Mouse (Mus musculus) intestine, embryonic 15.5 days (tissue): ENCODE data around the gene Pkmyt1. TPM values are rescaled to one million over a fixed set of nuclear protein-coding genes. Genes with fewer than 3 reads are reported as not detected.

Experiments used
- ATAC-seq: fragments of 200-750 bp; cut with Nextera tagmentation; 2 replicates; pipeline ENCODE4 v1.8.0; 2017; ENCODE audit warnings: moderate TSS enrichment, moderate library complexity
- H3K27ac ChIP-seq: fragments of 300-500 bp; sonication (generic); 2 replicates; pipeline ENCODE4 v1.5.1; 2015; ENCODE audit warnings: mild to moderate bottlenecking, inconsistent platforms
- H3K27me3 ChIP-seq: fragments of 300-500 bp; sonication (generic); replicated peaks from 2 replicates; pipeline ENCODE4 v1.6.1; 2015; ENCODE audit warnings: inconsistent platforms
- H3K36me3 ChIP-seq: fragments of 300-500 bp; sonication (generic); 2 replicates; pipeline ENCODE4 v1.6.1; 2015; ENCODE audit warnings: inconsistent platforms
- H3K4me1 ChIP-seq: fragments of 300-500 bp; sonication (generic); replicated peaks from 2 replicates; pipeline ENCODE4 v1.6.1; 2015; ENCODE audit warnings: inconsistent platforms
- H3K4me2 ChIP-seq: fragments of 300-500 bp; sonication (generic); replicated peaks from 2 replicates; pipeline ENCODE4 v1.6.1; 2015; ENCODE audit warnings: mild to moderate bottlenecking, inconsistent platforms
- H3K4me3 ChIP-seq: fragments of 300-500 bp; sonication (generic); replicated peaks from 2 replicates; pipeline ENCODE4 v1.5.1; 2015; ENCODE audit warnings: inconsistent platforms
- H3K9ac ChIP-seq: fragments of 300-500 bp; sonication (generic); 2 replicates; pipeline ENCODE4 v1.6.1; 2015; ENCODE audit warnings: inconsistent platforms
- H3K9me3 ChIP-seq: fragments of 300-500 bp; sonication (generic); 2 replicates; pipeline ENCODE4 v1.6.1; 2016; ENCODE audit warnings: inconsistent platforms
- WGBS: fragments of 180-500 bp; shearing (Covaris S2); methylation state at CpG from one replicate; pipeline ENCODE4 v1.1.7; 2015; 5-methylcytosine and 5-hydroxymethylcytosine counted together
- polyA plus RNA-seq: library from polyadenylated mRNA; unstranded; fragments of >200 nt; fragmentation: Nextera tagmentation; extraction: Ambion mirVana; gene quantifications from 2 replicates; pipeline ENCODE4 v1.2.1, GENCODE M21; 2015

The Pkmyt1 gene
- polyA plus RNA-seq: 42.3 and 46.0 TPM in 2 replicates

DNA sequence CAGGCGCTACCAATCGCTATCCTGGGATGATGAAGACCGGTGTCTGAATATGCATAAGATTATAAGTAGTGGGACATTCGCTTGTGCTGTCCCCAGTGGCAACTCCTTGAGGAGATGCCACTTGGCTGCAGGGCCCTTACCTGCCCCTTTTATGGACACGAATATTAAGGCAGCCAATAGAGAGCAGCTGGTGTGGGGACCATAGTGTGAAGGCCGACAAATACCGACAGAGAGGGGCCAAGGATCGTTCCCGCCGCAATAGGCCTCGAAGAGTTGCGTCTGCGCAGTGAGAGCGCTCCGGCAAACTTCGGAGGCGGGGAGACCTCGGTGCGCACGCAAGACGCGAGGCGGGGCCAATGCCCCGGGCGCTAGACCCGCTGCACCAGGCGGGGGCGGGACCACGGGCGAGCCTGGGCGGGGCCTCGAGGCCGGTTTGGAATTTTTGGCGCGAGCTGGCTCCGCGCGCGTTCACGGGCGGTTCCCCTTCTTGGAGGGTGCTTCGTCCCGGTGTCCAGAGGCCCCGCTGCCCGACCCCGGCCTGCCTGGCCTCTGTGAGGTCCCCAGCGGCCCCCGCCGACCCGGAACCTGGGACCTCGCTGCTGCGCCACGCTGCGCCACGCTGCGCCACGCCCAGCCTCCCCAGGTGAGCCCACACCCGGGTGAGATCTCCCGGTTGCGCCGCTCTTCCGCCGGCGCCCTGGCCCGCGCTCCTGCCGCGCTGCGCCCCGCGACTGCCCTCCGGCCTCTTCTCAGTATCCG lies at the start of gene Pkmyt1:
Gene Pkmyt1 (plus strand): TSS at position 338 of the 759 bp plus-strand sequence.
- whole genome bisulfite sequencing: under 1% methylated on average over 62 of the region's 73 CpGs
- Histone ChIP-seq H3K27ac (peak within 1 kb of the TSS; percentile 91), H3K9me3 (no peaks in the 10 kb centered on the region), H3K27me3 (no peaks in the 10 kb centered on the region), H3K9ac (peak within 1 kb of the TSS; percentile 81), H3K4me2 (peak within 1 kb of the TSS; percentile 73), H3K36me3 (no peaks in the 10 kb centered on the region), H3K4me3 (peak within 1 kb of the TSS; percentile 97), H3K4me1 (peaks cover 12% of the 10 kb centered on the region)
- peak; percentile 97 for ATAC-seq

DNA sequence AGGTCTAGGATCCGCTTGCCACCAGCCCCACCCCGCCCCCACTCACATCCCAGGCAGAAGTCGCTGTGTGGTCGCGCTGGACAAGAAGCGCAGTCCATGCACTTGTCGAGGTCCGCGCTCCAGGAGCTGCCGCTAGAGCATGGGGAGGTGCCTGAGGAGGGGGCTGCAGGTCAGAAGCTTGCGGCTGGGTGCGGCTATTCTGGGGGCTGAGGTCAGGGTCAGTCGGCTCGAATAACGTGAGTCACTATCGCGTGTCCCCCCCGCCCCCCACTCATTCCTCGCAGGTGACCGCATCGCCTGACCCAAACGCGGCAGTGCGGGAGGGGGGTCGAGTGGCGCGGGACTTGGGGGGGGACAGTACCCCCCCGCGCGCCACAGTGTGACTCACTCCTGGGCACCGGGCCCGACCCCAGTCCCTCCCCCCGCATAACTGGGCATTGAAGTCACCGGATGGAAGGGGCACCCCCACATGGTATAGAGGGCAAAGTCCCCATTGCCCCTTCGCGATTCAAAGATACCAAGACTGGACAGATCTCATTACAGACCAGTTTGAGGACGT lies 49.6 kb upstream of the Pkmyt1 start:
- no peaks in the 10 kb centered on the region for H3K36me3 ChIP-seq
- no peak for ATAC-seq

DNA sequence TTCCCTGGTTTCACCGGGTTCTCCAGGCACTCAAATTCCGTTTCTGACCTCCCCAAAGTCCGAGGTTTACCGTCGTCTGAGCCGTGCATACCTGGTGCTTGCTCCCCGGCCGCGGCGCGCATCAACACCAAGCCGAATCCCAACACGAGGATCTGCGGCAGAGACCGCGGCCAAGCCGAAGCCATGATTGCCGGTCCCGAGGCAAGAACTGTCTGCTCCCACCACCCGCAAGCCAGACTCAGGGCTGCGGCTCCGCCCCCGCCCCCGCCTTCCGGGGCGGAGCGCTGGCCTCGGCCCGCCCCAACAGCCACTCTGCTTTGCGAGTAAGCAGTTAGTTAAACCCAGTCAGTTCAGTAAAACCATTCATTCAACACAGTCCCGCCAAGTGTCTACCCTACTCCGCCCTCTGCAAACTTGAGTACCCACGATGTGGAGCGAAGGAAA lies 48.9 kb upstream of the Pkmyt1 start, which contains the start of gene Tnfrsf12a:
Gene Tnfrsf12a (minus strand): TSS at position 233 of the 444 bp plus-strand sequence.
- Histone ChIP-seq H3K36me3 (no peaks in the 10 kb centered on the region), H3K4me1 (peaks cover 51% of the 10 kb centered on the region), H3K4me2 (peak within 1 kb of the TSS; percentile 96), H3K4me3 (peak within 1 kb of the TSS; percentile 54), H3K27ac (peak within 1 kb of the TSS; percentile 66), H3K9me3 (no peaks in the 10 kb centered on the region), H3K9ac (peak within 1 kb of the TSS; percentile 60), H3K27me3 (peaks cover 29% of the 10 kb centered on the region)
- peak; percentile 44 for ATAC-seq
- WGBS: 0% methylated on average over 34 of the region's 34 CpGs

More for the DNA sequence above, 49.6 kb upstream of the Pkmyt1 start:
- H3K9ac ChIP-seq: peak overlapping the region; percentile 60
- H3K4me2 ChIP-seq: peak overlapping the region; percentile 96
- peak overlapping the region; percentile 66; the same call in 1 of the 2 replicates for H3K27ac ChIP-seq
- peaks cover 29% of the 10 kb centered on the region for H3K27me3 ChIP-seq
- H3K4me1 ChIP-seq: peaks cover 45% of the 10 kb centered on the region
- WGBS: 1% methylated on average over 37 of the region's 37 CpGs
- H3K9me3 ChIP-seq: no peaks in the 10 kb centered on the region
- H3K4me3 ChIP-seq: peak overlapping the region; percentile 54

DNA sequence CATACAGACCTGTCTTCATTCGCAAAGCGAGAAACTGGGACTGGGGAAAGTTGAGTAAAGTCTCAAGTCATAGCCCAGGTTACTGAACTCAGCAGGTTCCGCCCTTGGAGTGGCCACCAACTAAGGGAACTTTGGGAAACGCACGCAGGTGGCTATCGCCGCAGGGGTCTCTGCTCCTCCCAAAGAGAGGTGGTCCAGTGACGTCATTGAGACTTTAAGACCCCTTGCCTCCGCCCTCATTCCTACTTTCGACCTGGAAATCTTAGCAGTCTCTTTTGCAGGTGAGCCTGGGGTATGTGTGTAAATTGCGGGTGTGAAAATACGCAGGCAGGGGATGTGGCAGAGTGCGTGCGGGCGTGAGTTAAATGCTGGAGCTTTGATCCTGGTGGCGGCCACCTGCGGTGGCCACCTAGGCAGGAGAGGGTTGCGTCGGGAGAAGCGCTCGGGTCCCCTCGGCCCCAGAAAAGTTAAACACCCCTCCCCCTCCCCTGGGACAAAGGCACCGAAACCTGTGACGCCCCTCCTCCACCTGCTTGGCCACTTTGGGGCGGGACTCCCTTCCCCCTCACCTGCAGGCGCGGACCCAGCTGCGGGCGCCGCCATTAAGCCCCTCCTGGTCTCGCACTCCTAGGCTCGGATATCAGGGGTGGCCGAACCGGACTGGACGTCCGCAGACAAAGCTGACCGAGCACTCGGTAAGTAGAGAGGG lies 46.9 kb upstream of the Pkmyt1 start, which contains the start of gene Cldn6:
Gene Cldn6 (plus strand): TSS at position 123 of the 709 bp plus-strand sequence.
- H3K4me2 ChIP-seq: peak within 1 kb of the TSS; percentile 62
- H3K9ac ChIP-seq: peak within 1 kb of the TSS; percentile 28
- H3K27me3 ChIP-seq: peaks cover 38% of the 10 kb centered on the region
- no peak for ATAC-seq
- H3K4me3 ChIP-seq: peak within 1 kb of the TSS; percentile 32
- 3% methylated on average over 35 of the region's 38 CpGs for WGBS
- H3K27ac ChIP-seq: peak within 1 kb of the TSS; percentile 27; the same call in 1 of the 2 replicates
- no peaks in the 10 kb centered on the region for H3K9me3 ChIP-seq
- H3K4me1 ChIP-seq: peaks cover 53% of the 10 kb centered on the region
- H3K36me3 ChIP-seq: no peaks in the 10 kb centered on the region

DNA sequence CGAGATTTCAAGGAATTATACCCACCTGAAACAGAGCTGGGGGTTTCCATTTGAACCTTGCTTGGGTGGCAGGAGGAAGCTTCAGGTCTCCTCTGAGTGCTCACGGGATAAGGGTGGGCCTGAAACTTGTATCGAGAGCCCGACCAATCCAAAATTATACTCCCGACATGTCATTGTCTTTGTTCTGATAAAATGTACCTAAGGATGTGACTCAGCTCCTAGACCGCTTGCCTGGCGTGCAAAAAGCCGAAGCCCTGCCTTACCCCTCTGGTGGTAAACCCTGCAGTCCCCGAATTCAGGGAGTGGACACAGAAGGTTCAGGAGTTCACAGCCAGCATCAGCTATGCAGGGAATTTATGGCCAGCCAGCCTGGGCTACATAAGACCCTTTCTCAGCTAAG lies 45.8 kb upstream of the Pkmyt1 start:
- 51% methylated on average over 9 of the region's 9 CpGs for WGBS
- ATAC-seq: no peak
- Histone ChIP-seq H3K9me3 (no peaks in the 10 kb centered on the region), H3K4me2 (peak overlapping the region; percentile 62), H3K36me3 (no peaks in the 10 kb centered on the region), H3K4me3 (0 out of 2 replicates have a peak overlapping the region, but pooled peaks have one; percentile 32), H3K4me1 (peaks cover 43% of the 10 kb centered on the region), H3K27ac (no peak overlapping the region), H3K9ac (no peak overlapping the region), H3K27me3 (peaks cover 38% of the 10 kb centered on the region)

DNA sequence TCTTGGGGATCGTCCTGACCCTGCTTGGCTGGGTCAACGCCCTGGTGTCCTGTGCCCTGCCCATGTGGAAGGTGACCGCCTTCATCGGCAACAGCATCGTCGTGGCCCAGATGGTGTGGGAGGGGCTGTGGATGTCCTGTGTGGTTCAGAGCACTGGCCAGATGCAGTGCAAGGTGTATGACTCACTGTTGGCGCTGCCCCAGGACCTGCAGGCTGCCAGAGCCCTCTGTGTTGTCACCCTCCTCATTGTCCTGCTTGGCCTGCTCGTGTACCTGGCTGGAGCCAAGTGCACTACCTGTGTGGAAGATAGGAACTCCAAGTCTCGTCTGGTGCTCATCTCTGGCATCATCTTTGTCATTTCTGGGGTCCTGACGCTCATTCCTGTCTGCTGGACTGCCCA lies 45.0 kb upstream of the Pkmyt1 start:
- H3K4me2 ChIP-seq: peak overlapping the region; percentile 14
- H3K27ac ChIP-seq: no peak overlapping the region
- H3K36me3 ChIP-seq: no peaks in the 10 kb centered on the region
- ATAC-seq: no peak
- peaks cover 38% of the 10 kb centered on the region for H3K27me3 ChIP-seq
- 50% methylated on average over 10 of the region's 10 CpGs for WGBS
- H3K9ac ChIP-seq: no peak overlapping the region
- no peaks in the 10 kb centered on the region for H3K9me3 ChIP-seq
- H3K4me1 ChIP-seq: peaks cover 35% of the 10 kb centered on the region
- H3K4me3 ChIP-seq: no peak overlapping the region

DNA sequence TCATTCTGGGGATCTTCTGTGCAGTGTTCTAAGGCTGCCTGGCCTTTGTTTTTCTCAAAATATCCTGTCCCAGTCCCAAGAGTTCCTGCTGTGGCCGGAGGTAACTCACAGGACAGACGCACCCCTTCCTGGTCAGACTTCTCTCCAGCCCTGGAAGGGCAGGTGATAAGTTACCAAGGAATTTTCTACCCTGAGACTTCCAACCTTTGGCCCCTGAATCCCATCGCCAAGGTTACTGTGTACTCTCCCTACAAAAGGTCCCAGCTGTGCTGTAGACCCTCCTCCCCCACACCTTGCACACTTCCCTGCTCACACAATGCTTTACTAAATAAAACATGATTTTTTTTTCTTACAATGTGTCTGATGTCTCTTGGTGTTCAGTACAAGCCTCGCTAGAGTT lies 44.0 kb upstream of the Pkmyt1 start:
- H3K4me3 ChIP-seq: no peak overlapping the region
- H3K9me3 ChIP-seq: no peaks in the 10 kb centered on the region
- H3K9ac ChIP-seq: no peak overlapping the region
- peak overlapping the region; percentile 2; the same call in 1 of the 2 replicates for H3K27ac ChIP-seq
- H3K36me3 ChIP-seq: no peaks in the 10 kb centered on the region
- WGBS: 37% methylated on average over 4 of the region's 4 CpGs
- H3K4me2 ChIP-seq: no peak overlapping the region
- H3K4me1 ChIP-seq: peaks cover 28% of the 10 kb centered on the region
- H3K27me3 ChIP-seq: peaks cover 38% of the 10 kb centered on the region
- peak; percentile 26; the same call in 1 of the 2 replicates for ATAC-seq

DNA sequence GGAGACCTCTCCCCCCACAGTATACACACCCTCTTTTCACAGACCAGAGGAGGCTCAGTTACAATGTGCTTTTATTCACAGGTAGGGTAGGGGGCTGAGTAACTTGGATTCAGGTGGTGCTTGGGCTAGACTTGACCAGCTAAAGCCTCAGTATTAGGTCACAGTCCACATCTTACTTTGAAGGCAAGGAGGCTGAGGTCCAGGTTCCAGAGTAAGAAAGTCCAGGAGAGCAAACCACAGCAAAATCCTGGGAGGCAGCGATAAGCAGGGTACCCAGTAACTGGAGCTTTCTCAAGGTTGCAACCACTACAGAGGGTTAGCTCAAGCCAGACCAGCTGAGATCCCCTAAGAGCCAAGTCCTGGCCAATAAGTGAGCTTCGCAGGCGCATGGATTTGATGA lies 43.6 kb upstream of the Pkmyt1 start:
- WGBS: 58% methylated on average over 3 of the region's 3 CpGs
- no peak for ATAC-seq
- Histone ChIP-seq H3K9me3 (no peaks in the 10 kb centered on the region), H3K9ac (no peak overlapping the region), H3K36me3 (no peaks in the 10 kb centered on the region), H3K27me3 (peaks cover 38% of the 10 kb centered on the region), H3K4me3 (no peak overlapping the region), H3K27ac (no peak overlapping the region), H3K4me2 (no peak overlapping the region), H3K4me1 (peaks cover 28% of the 10 kb centered on the region)

DNA sequence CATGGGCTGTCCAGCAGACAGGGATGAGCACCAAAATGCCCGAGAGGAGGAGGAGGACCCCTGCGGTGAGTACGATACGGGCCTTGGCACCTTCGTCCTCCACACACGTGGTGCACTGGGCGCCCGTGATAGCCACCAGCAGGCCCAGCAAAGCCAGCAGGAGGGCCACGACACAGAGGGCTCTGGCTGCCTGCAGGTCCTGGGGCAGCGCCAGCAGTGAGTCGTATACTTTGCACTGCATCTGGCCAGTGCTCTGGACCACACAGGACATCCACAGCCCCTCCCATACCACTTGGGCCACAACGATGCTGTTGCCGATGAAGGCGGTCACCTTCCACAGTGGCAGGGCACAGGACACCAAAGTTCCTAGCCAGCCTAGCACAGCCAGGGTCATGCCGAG lies 42.9 kb upstream of the Pkmyt1 start:
- H3K9ac ChIP-seq: no peak overlapping the region
- ATAC-seq: no peak

DNA sequence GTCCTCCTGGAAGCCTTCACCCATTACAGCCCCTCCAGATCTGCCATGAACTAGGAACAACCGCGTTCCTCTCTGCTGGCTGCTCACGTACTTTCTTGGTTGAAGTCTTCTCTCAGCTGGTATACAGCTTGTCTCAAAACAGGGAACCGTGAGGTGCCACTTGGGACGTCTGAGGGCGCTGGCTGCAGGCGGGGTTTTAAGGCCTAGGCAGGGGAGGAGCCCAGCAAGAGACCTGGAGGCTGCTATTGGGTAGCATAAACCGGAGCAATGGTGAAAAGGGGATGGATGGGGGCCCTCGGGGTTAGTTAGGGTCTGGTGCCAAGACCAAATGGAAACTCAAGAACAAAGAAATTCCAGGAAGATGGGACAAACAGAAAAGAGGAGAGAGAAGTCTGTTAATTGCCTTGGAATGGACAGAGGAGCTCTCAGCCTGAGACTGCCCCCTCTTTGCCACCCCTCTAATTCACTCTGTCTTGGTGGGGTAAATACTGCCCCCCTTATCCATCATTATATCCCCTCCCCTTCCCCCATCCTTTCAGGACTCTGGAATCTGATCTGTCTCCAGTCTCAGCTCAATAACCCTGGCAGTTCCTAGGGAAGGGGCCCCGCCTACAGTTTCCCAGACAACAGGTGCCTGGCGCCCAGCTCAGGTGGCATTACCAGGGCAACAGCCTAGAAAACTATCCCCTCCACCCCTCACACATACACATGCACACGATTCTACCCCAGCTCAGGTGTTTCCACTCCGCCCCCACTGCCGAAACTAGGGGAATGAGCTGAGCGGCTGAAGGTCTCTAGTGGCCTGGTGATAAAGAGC lies 42.1 kb upstream of the Pkmyt1 start, which contains the start of gene Cldn9:
Gene Cldn9 (minus strand): TSS at position 171 of the 817 bp plus-strand sequence.
- Histone ChIP-seq H3K36me3 (no peaks in the 10 kb centered on the region), H3K27me3 (peaks cover 33% of the 10 kb centered on the region), H3K9me3 (no peaks in the 10 kb centered on the region), H3K4me1 (peaks cover 27% of the 10 kb centered on the region), H3K4me3 (no peak within 1 kb of the TSS), H3K9ac (no peak within 1 kb of the TSS), H3K4me2 (no peak within 1 kb of the TSS), H3K27ac (no peak within 1 kb of the TSS)
- peak; percentile 25; the same call in 1 of the 2 replicates for ATAC-seq
- WGBS: 30% methylated on average over 15 of the region's 15 CpGs

More for the DNA sequence above, 42.9 kb upstream of the Pkmyt1 start:
- H3K36me3 ChIP-seq: no peaks in the 10 kb centered on the region
- peaks cover 38% of the 10 kb centered on the region for H3K27me3 ChIP-seq
- no peak overlapping the region for H3K4me2 ChIP-seq
- H3K27ac ChIP-seq: no peak overlapping the region
- WGBS: 24% methylated on average over 15 of the region's 15 CpGs
- no peak overlapping the region for H3K4me3 ChIP-seq
- no peaks in the 10 kb centered on the region for H3K9me3 ChIP-seq
- peaks cover 28% of the 10 kb centered on the region for H3K4me1 ChIP-seq

DNA sequence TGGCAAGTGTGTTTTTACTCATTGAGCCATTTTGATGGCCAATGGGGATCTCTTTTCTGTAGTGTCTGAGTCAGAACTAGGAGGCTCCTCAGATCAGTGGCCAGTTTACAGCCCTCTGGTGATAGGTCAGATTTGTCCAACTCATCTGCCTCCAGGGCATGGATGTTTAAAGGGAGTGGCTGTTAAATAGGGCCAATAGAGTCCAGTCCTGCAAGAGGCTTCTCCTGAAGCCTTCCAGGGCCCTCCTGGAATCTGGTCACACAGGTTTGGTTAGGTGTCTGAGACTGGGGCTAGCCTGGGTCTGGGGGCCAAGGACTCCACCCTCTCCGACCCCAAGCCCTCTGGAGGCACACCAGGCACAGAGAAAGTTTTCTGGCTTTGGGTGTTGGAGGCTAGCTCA lies 31.6 kb upstream of the Pkmyt1 start:
- Histone ChIP-seq H3K4me1 (peaks cover 13% of the 10 kb centered on the region; the same call in 1 of the 2 replicates), H3K27me3 (0 out of 2 replicates have a peak, but pooled peaks cover under 1% of the 10 kb centered on the region), H3K27ac (no peak overlapping the region), H3K36me3 (no peaks in the 10 kb centered on the region), H3K4me2 (no peak overlapping the region), H3K9me3 (no peaks in the 10 kb centered on the region), H3K4me3 (no peak overlapping the region), H3K9ac (no peak overlapping the region)
- ATAC-seq: peak; percentile 56
- WGBS: 30% methylated on average over 1 of the region's 1 CpGs
